Mouse (Mus musculus) cerebellum, postnatal 36 days (tissue): ENCODE measurements around the gene Ifit2.
A peak's percentile ranks its signal among the peaks of the same experiment; 100 is the strongest.
"Not testable (repeated sequence)": the region's sequence is repeated elsewhere in the genome, so short reads cannot be mapped to it uniquely, and the experiment has no call there.

Source experiments
- DNase-seq, 2 experiments: peaks; one replicate each; pipeline ENCODE4 v3.0.0; 2021 to 2022; ENCODE audit warnings: mixed read lengths in 2 of 2

The Ifit2 gene

DNA sequence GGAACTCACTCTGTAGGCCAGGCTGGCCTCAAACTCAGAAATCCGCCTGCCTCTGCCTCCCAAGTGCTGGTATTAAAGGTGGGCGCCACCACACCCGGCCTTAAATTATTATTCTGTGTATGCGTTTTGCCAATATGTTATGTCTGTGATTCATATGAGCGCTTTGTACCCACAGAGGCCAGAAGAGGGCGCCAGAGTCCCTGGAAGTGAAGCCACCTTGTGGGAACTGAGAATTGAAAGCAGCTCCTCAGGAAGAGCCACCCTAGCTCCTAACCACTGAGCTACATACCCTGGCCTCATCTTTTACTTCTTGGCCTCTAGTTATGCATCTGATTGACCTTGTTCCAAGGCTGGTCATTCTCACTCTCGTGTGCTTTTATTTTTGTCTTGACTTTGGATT, 2.5 kb upstream of the Ifit2 start:
- peak; percentile 51 to 57 for DNase-seq

DNA sequence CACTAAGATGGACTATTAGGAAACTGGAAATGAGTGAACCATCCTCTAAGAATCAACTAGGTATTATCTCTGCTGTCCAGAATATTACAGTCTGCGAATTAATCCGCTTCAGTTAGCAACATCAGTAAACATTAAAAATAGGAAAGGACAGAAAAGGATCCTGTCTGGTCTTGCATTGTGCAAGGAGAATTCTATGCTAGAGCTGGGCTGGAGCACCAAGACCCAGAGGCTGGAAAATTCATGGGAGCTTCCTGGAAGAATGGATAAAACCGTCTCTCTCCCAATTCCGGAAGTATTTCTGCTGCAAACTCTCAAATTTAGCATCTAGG, 325 bp upstream of the Ifit2 start:
- DNase-seq: no peak

GRCm38 (mm10) chr19:34551981-34552380, 1.5 kb downstream of the Ifit2 start:
- DNase-seq: no peak

DNA sequence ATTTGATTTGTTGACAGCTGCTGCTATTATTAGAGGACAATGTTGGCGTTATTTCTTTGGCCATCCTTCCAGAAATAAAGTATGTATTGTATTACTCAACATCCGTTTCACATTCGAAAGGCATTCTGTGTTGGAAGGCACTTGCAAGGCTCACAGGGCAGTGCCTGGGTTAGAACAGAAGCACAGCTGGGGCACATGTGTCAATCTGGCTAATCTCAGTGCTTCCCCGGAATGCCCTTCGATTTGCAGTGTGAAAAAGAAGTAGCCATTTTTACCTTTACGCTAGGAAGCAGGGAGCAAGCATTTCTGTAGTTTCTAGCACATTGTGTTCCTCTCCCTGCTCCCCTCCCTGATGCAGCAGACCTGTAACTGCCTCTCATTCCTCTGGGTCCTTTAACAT, 2.5 kb downstream of the Ifit2 start:
- DNase-seq: no peak

DNA sequence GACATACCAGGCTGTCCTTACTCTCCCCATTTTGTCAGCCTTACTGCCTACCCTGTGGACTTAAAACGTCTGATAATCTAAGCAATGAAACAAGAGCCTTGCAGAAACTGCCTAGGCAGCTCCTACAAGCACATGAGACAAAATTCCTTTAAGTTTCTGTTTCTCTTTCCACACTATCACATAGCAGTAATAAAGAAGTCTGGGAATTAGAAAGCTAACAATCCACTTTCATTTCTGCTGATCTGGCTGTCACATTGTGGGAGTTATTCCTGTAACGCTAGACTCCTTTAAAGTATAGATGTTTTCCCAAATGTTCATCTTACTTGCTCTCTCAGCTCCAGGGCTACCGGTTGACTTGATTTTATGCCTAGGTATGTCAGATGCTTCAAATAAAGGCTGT, 3.0 kb downstream of the Ifit2 start:
- no peak for DNase-seq

DNA sequence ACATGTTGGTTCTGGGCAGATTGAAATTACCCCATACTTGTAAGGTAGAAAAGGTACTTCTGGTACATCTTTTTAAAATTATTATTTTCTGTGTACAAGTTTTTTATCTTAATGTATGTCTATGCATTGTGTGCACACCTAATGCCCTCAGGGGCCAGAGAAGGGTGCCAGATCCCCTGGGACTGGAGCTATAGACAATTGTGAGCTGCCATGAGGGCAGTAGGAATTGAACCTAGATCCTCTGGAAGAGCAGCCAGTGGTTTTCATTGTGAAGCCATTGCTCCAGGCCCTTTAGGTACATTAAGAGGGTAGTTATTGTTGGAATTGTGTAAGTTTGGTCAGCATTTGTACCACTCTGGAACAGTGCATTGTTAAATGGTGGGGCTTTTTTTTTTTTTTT, 3.6 kb downstream of the Ifit2 start:
- DNase-seq: no peak

DNA sequence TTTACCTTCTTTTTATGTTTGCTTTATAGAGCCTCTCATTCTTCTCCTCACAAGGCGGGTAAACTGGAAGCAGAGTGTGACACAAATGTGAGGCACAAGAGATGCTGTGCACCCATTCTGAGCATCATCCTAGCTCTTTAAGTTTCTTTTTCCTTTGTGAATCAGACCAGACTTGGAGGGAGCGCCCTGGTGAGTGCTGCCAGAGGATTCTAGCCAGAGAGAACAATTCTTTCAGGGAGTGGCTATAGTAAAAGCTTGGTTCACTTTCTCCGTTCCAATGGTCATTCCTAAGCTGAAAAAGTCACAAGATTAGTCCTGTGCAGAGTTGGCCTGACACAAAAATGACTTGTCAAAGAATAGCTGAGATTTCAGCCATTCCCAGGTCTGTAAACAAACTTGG, 6.1 kb downstream of the Ifit2 start:
- no peak for DNase-seq

- no peak for DNase-seq
Measured at GRCm38 (mm10) chr19:34562556-34562955, 12.1 kb downstream of the Ifit2 start.

- no peak for DNase-seq
Measured at GRCm38 (mm10) chr19:34566178-34566784, 15.8 kb downstream of the Ifit2 start.

GRCm38 (mm10) chr19:34568988-34569895, 18.7 kb downstream of the Ifit2 start:
- no peak for DNase-seq

DNA sequence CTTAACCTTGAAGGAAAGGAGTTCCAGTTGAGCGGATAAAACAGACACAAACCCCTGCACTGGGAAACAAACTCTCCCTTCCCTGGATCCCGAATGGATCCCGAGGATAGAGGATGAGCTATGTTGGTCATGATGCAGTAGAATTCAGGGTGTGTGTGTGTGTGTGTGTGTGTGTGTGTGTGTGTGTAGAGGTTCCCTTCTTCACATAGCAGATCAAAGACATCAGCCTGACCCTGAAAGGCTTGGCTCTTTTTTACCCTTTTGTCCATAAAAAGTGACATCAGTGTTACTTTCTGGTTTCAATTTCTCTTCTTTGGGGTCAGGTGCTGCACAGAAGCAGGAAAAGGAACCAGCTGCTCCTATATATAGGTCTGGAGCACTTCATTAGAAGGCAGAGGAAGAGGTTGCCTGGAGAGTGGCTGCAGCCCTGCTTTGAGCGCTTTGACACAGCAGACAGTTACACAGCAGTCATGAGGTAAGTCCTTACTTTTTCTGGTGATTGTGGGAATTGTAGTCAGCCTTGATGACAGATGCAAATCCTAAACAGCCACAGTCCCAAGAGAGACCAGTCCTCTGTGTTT, 19.5 kb downstream of the Ifit2 start:
- no peak for DNase-seq

GRCm38 (mm10) chr19:34571080-34571479, 20.6 kb downstream of the Ifit2 start:
- DNase-seq: no peak

- no peak for DNase-seq
Measured at GRCm38 (mm10) chr19:34573650-34574049, 23.2 kb downstream of the Ifit2 start.

- DNase-seq: no peak
Measured at GRCm38 (mm10) chr19:34577121-34577520, 26.6 kb downstream of the Ifit2 start.

- not testable (repeated sequence) for DNase-seq
Measured at GRCm38 (mm10) chr19:34582696-34583095, 32.2 kb downstream of the Ifit2 start.

DNA sequence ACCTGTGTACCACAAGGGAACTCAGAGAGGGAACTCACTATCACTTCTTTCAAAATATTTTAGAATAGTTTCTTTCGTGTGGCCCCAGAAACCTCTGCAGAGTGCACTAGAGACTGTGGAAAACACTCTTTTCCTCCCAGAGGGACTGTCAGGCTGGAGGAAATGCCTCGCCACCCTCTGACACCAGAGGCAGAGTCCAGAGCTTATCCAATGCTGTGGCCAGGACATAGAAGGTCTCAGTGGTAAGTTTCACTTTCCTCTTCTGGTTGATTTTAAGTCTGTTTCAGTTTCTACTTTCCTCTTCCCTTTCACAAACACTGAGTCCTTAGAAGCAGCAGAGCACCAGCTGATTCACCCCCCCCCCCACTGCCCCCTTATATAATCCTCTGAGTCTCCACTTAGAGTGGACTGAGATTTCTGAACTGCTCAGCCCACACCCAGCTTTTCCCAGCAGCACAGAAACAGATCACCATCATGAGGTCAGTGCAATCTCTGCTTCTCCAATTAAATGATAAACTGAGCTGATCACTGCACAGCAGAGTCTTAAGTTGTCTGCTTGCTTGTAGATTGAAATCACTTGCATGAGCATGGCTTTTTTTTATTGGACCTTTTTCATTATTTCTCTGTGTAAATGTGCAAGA, 32.8 kb downstream of the Ifit2 start, which contains the start of gene Ifit3:
Gene Ifit3, plus strand, starts transcription at position 406 of the 641 bp plus-strand sequence.
- DNase-seq: not testable (repeated sequence)

DNA sequence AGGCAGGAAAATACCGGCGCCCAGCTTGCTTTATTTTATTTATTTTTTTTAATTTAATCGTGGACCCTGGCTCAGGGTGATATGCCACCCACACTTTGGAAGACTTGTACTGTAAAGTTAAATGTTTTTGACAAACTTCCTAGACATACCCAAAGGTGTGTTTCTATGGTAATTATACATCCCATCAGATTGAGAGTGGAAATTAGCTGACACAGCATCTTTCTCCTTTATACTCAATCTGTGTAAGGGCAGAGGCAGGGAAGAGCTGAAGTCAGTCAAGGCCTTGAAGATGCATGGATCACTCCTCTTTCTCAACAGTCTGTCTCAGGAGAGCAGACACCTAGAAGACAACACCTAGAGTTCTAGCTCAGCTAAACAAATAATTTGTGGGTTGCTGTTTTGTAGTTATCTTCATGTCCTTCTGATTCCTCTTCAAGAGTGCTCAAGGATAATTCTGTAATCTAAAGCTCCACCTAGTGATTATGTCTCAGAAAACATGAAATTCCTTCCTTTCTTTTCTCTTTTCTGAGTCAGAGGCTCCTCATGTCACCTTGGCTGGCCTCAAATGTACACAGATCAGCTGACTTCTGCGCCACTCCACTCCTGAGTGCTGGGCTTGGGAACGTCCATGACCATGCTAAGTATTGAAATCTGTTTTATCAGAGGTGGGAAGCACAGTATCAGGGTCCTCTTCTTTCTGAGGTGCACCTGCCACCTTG, 35.4 kb downstream of the Ifit2 start:
- not testable (repeated sequence) for DNase-seq

GRCm38 (mm10) chr19:34587898-34588692, 37.6 kb downstream of the Ifit2 start:
- not testable (repeated sequence) for DNase-seq

DNA sequence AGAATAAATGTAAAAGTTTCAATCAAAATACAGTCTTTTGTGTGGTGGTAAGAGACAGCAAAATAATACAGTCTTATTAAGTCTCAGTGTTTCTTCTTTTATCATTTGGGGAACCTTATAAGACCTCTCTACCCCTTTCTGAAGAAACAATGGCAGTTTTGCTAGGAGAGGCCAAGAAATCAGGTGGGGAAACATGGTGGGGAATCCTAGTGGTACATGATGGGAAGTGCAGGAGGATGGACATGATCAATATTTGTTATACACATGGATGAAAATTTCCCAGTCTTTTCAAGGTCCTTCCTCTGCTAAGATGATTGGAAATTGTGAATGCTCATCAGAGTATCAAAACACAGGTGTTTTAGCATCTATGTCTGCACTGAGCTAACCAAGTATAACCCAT, 38.5 kb downstream of the Ifit2 start:
- no peak for DNase-seq

- no peak for DNase-seq
Measured at GRCm38 (mm10) chr19:34593456-34593855, 43.0 kb downstream of the Ifit2 start.

GRCm38 (mm10) chr19:34594523-34594922, 44.0 kb downstream of the Ifit2 start:
- DNase-seq: not testable (repeated sequence)

DNA sequence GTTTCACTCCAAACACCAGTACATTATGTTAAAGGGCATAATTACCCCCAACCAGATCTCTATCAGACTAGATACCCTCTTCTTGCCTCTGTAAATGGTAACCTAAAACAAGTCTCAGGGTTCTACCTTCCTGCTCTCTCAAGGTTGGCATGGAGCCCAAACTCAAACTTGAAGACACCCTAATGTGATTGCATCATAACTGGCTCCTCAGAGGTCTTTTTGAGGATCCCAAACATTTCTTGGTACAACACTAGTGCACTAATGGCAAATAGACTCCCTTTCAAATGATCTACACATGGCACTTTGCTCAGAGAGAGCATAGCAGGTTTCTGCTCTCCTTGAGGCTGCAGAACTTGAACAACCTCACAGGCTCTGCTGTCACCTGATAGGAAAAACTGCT, 46.3 kb downstream of the Ifit2 start:
- DNase-seq: no peak
